Mouse (Mus musculus) urinary bladder, adult 18-20 months (tissue): ENCODE data around the gene Snrnp35.
A peak's percentile ranks its signal among the peaks of the same experiment; 100 is the strongest.

Source experiments
- DNase-seq, 2 experiments: peaks; one replicate each; pipeline ENCODE4 v3.0.0; 2022; ENCODE audit warnings: low spot score in 2 of 2, mixed read lengths in 2 of 2

Gene Snrnp35

GRCm38 (mm10) chr5:124536776-124537175 lies 53.8 kb downstream of the Snrnp35 start:
- DNase-seq = no peak

- peak in 1 of 2 experiments; percentile 35 for DNase-seq
Measured at GRCm38 (mm10) chr5:124538813-124539792, 56.2 kb downstream of the Snrnp35 start.

GRCm38 (mm10) chr5:124539905-124540304 lies 57.0 kb downstream of the Snrnp35 start:
- DNase-seq = no peak

GRCm38 (mm10) chr5:124540383-124540786 lies 57.5 kb downstream of the Snrnp35 start, which contains the start of gene Tmed2:
TSS of gene Tmed2 (plus strand) at chr5:124540695.
- DNase-seq = peak; percentile 85 to 93
